Mouse (Mus musculus): ENCODE measurements around the gene Rnf19b. TPM values are rescaled to one million over a fixed set of nuclear protein-coding genes. Genes with fewer than 3 reads are reported as not detected.

The Rnf19b gene
- polyA plus RNA-seq, 1 experiment from 2014 or later: 9.3 TPM

DNA sequence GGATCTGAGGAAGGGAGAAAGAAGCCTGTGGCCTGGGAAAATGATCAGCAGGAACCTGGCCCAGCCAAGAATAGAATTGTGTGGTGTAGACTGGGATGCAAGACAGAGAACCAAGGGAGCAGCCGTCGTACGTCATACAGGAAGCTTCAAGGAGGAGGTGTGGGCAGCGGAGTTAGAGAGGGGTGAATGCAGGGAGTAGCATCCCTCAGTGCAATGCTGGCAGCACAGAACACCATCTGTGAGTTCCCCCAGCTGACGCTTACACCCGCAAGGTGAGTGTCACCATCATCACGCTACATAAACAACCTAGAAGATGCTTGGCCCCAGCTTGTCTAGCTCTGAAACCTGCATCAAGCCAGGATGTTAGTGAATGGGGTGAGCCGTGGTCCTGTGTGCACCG lies 38.3 kb upstream of the Rnf19b start:
- no peak for ATAC-seq (ENCODE audit: low FRiP score)
- no peak overlapping the region for H3K4me3 ChIP-seq (ENCODE audit: low read depth, low read length)
- no peaks in the 10 kb centered on the region for H3K27me3 ChIP-seq (ENCODE audit: control insufficient read depth, insufficient read depth, low read length)
- no peaks in the 10 kb centered on the region for H3K9me3 ChIP-seq (ENCODE audit: control insufficient read depth, low read length)
- DNase-seq (ENCODE audit: low spot score, missing footprints): no peak
- no peak overlapping the region for H3K4me2 ChIP-seq
- no peaks in the 10 kb centered on the region for H3K4me1 ChIP-seq (ENCODE audit: control insufficient read depth, insufficient read depth, low read length)
- no peak overlapping the region for H3K9ac ChIP-seq (ENCODE audit: low read length)
- H3K27ac ChIP-seq (ENCODE audit: low read depth, low read length): no peak overlapping the region
- 87% methylated on average over 9 of the region's 9 CpGs for WGBS
- no peaks in the 10 kb centered on the region for H3K36me3 ChIP-seq (ENCODE audit: control insufficient read depth, insufficient read depth, low read length)

DNA sequence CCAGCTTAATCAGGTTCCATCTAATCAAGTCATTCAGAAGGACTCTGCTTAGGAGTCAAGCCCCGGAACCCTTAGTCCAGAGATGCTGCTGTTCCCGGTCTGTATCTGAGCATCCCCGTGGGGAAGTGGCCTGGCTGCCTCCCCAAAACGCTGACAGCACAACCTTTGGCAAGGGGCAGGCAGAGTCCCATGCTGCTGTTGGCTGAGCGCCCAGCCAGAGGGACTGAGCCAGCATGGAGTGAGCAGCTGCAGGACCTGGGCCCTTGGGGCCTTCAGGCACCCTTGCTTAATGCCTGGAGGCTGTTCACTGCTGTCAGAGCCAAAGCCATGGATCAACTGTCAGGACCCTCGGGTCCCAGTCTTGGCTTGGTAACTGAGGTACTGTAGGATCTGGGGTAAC lies 37.6 kb upstream of the Rnf19b start:
- Histone ChIP-seq H3K4me2 (no peak overlapping the region), H3K4me1 (ENCODE audit: control insufficient read depth, insufficient read depth, low read length) (no peaks in the 10 kb centered on the region), H3K36me3 (ENCODE audit: control insufficient read depth, insufficient read depth, low read length) (no peaks in the 10 kb centered on the region), H3K4me3 (ENCODE audit: low read depth, low read length) (no peak overlapping the region), H3K27ac (ENCODE audit: low read depth, low read length) (no peak overlapping the region), H3K27me3 (ENCODE audit: control insufficient read depth, insufficient read depth, low read length) (no peaks in the 10 kb centered on the region), H3K9me3 (ENCODE audit: control insufficient read depth, low read length) (no peaks in the 10 kb centered on the region), H3K9ac (ENCODE audit: low read length) (no peak overlapping the region)
- ATAC-seq (ENCODE audit: low FRiP score) (no peak), DNase-seq (ENCODE audit: low spot score, missing footprints) (no peak)
- WGBS: 63% methylated on average over 6 of the region's 6 CpGs

DNA sequence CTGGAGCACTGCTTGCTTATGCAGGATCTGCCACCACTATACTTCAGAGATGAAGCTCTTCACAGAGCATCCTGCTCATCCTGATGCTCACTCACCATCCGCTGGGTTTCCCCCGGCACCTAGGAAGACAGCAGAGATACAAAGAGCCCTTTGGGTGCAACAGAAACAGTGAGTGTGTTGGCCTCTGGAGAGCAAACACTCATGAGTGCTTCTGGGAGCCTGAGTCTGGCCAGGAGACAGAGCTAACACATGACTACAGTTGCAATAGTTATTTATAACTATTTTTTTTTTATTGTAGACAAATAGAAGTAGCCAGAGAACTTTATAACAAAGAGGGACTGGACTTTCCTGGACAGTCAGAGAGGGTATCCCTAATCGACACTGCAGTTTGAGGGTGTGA lies 36.6 kb upstream of the Rnf19b start:
- Histone ChIP-seq H3K4me3 (ENCODE audit: low read depth, low read length) (no peak overlapping the region), H3K4me2 (no peak overlapping the region), H3K9me3 (ENCODE audit: control insufficient read depth, low read length) (no peaks in the 10 kb centered on the region), H3K9ac (ENCODE audit: low read length) (no peak overlapping the region), H3K36me3 (ENCODE audit: control insufficient read depth, insufficient read depth, low read length) (no peaks in the 10 kb centered on the region), H3K27me3 (ENCODE audit: control insufficient read depth, insufficient read depth, low read length) (no peaks in the 10 kb centered on the region), H3K4me1 (ENCODE audit: control insufficient read depth, insufficient read depth, low read length) (no peaks in the 10 kb centered on the region), H3K27ac (ENCODE audit: low read depth, low read length) (no peak overlapping the region)
- 91% methylated on average over 3 of the region's 3 CpGs for WGBS
- DNase-seq (ENCODE audit: low spot score, missing footprints): no peak
- no peak for ATAC-seq (ENCODE audit: low FRiP score)

DNA sequence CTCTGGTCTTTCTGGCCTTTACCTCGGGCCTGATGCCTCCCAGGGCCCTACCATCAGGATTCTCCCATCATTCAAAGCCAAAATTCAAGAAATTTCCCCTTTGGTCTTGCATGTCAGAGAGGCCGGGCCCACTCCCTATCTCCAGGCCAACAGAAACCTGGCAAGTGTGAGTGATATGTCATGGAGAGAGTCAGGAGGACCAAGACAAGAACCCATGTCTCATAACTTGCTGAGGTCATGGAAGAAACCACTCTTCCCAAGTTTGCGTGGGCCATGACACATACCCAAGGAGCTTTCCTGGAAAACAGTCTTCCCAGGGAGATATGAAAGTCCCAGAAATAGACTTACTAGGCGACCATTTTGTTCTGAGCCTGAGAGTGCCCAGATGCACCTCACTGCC lies 36.2 kb upstream of the Rnf19b start:
- Histone ChIP-seq H3K36me3 (ENCODE audit: control insufficient read depth, insufficient read depth, low read length) (no peaks in the 10 kb centered on the region), H3K4me1 (ENCODE audit: control insufficient read depth, insufficient read depth, low read length) (no peaks in the 10 kb centered on the region), H3K4me2 (no peak overlapping the region), H3K27me3 (ENCODE audit: control insufficient read depth, insufficient read depth, low read length) (no peaks in the 10 kb centered on the region), H3K9me3 (ENCODE audit: control insufficient read depth, low read length) (no peaks in the 10 kb centered on the region), H3K4me3 (ENCODE audit: low read depth, low read length) (no peak overlapping the region), H3K27ac (ENCODE audit: low read depth, low read length) (no peak overlapping the region), H3K9ac (ENCODE audit: low read length) (no peak overlapping the region)
- DNase-seq (ENCODE audit: low spot score, missing footprints) (no peak), ATAC-seq (ENCODE audit: low FRiP score) (no peak)
- WGBS: 76% methylated on average over 4 of the region's 4 CpGs

DNA sequence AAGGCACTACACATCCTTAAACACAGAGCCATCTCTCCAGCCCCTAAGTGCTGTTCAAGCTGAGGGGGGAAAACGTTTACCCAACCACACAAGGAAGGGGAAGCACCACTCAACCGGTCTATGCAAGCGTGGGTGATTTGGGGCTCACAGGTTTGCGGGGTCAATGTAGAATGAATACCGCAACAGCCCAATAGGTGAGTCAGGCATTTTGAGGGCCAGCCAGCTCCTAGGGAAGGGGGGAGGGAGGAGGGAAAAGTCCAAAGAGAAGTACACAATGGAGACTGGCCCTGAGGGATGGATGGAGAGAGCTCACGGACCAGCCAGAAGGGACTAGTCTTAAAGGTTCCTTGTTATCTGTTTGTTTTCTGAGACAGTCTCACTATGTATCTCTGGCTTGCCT lies 34.2 kb upstream of the Rnf19b start:
- Histone ChIP-seq H3K27ac (ENCODE audit: low read depth, low read length) (no peak overlapping the region), H3K36me3 (ENCODE audit: control insufficient read depth, insufficient read depth, low read length) (no peaks in the 10 kb centered on the region), H3K4me2 (no peak overlapping the region), H3K27me3 (ENCODE audit: control insufficient read depth, insufficient read depth, low read length) (no peaks in the 10 kb centered on the region), H3K4me1 (ENCODE audit: control insufficient read depth, insufficient read depth, low read length) (no peaks in the 10 kb centered on the region), H3K9me3 (ENCODE audit: control insufficient read depth, low read length) (no peaks in the 10 kb centered on the region), H3K4me3 (ENCODE audit: low read depth, low read length) (no peak overlapping the region), H3K9ac (ENCODE audit: low read length) (no peak overlapping the region)
- DNase-seq (ENCODE audit: low spot score, missing footprints) (no peak), ATAC-seq (ENCODE audit: low FRiP score) (no peak)
- 79% methylated on average over 6 of the region's 6 CpGs for WGBS

DNA sequence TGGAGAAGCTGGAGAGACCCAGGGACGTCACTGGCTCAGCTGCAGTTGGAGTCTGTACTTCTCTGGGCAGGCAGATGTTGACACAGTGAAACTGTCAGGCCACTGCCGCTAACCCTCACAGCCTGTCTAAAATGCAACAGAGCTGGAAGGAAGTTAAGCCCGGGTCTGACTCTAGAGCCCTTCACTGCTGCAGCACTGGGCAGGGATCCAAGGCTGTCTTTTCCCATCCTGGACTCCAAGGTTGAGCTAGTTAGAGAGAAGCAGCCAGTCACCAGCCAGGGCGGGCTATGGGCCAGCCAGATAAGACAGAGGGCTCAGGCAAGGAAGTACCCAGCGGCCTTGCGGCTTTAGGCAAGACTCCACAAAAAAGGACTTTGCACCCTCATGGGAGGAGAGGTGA lies 33.3 kb upstream of the Rnf19b start:
- no peaks in the 10 kb centered on the region for H3K9me3 ChIP-seq (ENCODE audit: control insufficient read depth, low read length)
- no peak overlapping the region for H3K4me3 ChIP-seq (ENCODE audit: low read depth, low read length)
- H3K9ac ChIP-seq (ENCODE audit: low read length): no peak overlapping the region
- ATAC-seq (ENCODE audit: low FRiP score) (no peak), DNase-seq (ENCODE audit: low spot score, missing footprints) (no peak)
- H3K4me2 ChIP-seq: no peak overlapping the region
- no peaks in the 10 kb centered on the region for H3K27me3 ChIP-seq (ENCODE audit: control insufficient read depth, insufficient read depth, low read length)
- H3K4me1 ChIP-seq (ENCODE audit: control insufficient read depth, insufficient read depth, low read length): no peaks in the 10 kb centered on the region
- H3K36me3 ChIP-seq (ENCODE audit: control insufficient read depth, insufficient read depth, low read length): no peaks in the 10 kb centered on the region
- no peak overlapping the region for H3K27ac ChIP-seq (ENCODE audit: low read depth, low read length)
- 82% methylated on average over 6 of the region's 6 CpGs for WGBS

DNA sequence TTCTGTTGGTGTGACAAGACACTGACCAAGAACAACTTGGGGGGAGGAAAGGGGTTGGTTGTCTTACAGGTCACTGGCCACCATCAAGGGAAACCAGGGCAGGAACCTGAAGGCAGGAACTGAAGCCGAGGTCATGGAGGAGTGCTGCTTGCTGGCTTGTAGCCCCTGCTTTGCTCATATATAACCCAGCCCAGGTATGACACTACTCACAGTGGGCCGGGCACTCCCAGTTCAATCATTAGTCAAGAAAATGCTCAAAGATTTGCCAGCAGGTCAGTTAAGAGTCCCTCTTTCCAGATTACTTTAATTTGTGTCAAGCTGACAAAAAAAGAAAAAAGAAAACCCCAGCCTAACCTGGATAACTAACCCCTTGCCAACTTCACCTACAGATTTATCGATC lies 32.4 kb upstream of the Rnf19b start:
- Histone ChIP-seq H3K9me3 (ENCODE audit: control insufficient read depth, low read length) (no peaks in the 10 kb centered on the region), H3K4me2 (no peak overlapping the region)
- ATAC-seq (ENCODE audit: low FRiP score): no peak

DNA sequence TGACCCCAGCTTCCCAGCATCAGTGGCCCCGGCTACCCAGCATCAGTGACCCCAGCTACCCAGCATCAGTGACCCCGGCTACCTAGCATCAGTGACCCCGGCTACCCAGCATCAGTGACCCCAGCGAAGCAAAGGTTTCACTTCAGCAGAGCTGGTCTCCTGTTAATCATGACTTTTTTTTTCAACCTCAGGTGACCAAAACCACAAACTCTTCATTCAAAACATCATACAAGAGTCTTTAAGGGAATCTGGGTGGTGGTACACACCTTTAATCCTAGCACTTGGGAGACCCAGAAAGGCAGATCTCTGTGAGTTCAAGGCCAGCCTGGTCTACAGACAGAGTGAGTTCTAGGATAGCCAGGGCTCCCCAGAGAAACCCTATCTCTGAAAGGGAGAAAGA lies 27.3 kb upstream of the Rnf19b start:
- Histone ChIP-seq H3K4me2 (no peak overlapping the region), H3K4me1 (ENCODE audit: control insufficient read depth, insufficient read depth, low read length) (no peaks in the 10 kb centered on the region), H3K27ac (ENCODE audit: low read depth, low read length) (no peak overlapping the region), H3K27me3 (ENCODE audit: control insufficient read depth, insufficient read depth, low read length) (no peaks in the 10 kb centered on the region), H3K4me3 (ENCODE audit: low read depth, low read length) (no peak overlapping the region), H3K9me3 (ENCODE audit: control insufficient read depth, low read length) (no peaks in the 10 kb centered on the region), H3K9ac (ENCODE audit: low read length) (no peak overlapping the region), H3K36me3 (ENCODE audit: control insufficient read depth, insufficient read depth, low read length) (no peaks in the 10 kb centered on the region)
- DNase-seq (ENCODE audit: low spot score, missing footprints): no peak
- no peak for ATAC-seq (ENCODE audit: low FRiP score)
- WGBS: 86% methylated on average over 4 of the region's 4 CpGs

More for the DNA sequence above, 32.4 kb upstream of the Rnf19b start:
- 91% methylated on average over 3 of the region's 3 CpGs for WGBS
- H3K27me3 ChIP-seq (ENCODE audit: control insufficient read depth, insufficient read depth, low read length): no peaks in the 10 kb centered on the region
- H3K36me3 ChIP-seq (ENCODE audit: control insufficient read depth, insufficient read depth, low read length): no peaks in the 10 kb centered on the region
- H3K4me3 ChIP-seq (ENCODE audit: low read depth, low read length): no peak overlapping the region
- H3K9ac ChIP-seq (ENCODE audit: low read length): no peak overlapping the region
- H3K4me1 ChIP-seq (ENCODE audit: control insufficient read depth, insufficient read depth, low read length): no peaks in the 10 kb centered on the region
- DNase-seq (ENCODE audit: low spot score, missing footprints): no peak
- no peak overlapping the region for H3K27ac ChIP-seq (ENCODE audit: low read depth, low read length)

DNA sequence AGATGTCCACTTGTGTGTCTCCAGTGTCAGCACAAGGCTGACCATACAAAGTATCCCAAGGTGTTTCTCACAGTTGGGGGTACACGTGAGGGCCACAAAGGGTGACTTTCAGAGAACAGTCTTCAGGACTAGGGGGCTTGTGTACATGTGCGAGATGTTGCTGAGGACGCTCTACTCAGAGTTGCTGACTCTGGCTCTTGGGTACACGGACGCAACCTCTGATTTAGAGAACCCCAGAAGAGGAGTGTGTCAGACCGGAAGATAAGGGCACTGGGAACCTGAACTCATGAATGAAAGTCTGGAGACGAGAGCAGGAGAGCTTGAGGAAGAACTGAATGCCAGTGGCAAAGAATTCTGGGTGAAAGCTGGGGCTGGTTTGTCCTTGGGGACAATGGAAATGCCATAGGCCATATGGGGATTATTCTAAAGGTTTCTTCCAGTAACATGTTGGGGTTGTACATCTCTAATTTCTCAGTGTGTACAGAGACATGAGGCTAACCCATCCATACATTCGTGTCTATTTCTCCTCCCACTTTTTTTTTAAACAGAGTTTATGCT lies 26.6 kb upstream of the Rnf19b start:
- no peak for ATAC-seq (ENCODE audit: low FRiP score)
- H3K4me1 ChIP-seq (ENCODE audit: control insufficient read depth, insufficient read depth, low read length): no peaks in the 10 kb centered on the region
- H3K27me3 ChIP-seq (ENCODE audit: control insufficient read depth, insufficient read depth, low read length): no peaks in the 10 kb centered on the region
- no peak overlapping the region for H3K4me2 ChIP-seq
- H3K36me3 ChIP-seq (ENCODE audit: control insufficient read depth, insufficient read depth, low read length): no peaks in the 10 kb centered on the region
- H3K27ac ChIP-seq (ENCODE audit: low read depth, low read length): no peak overlapping the region
- DNase-seq (ENCODE audit: low spot score, missing footprints): no peak
- H3K4me3 ChIP-seq (ENCODE audit: low read depth, low read length): no peak overlapping the region
- no peak overlapping the region for H3K9ac ChIP-seq (ENCODE audit: low read length)
- 85% methylated on average over 8 of the region's 8 CpGs for WGBS
- H3K9me3 ChIP-seq (ENCODE audit: control insufficient read depth, low read length): no peaks in the 10 kb centered on the region
